Mouse (Mus musculus) midbrain, embryonic 11.5 days (tissue): ENCODE measurements around the gene Olfr424. TPM values are rescaled to one million over a fixed set of nuclear protein-coding genes. Genes with fewer than 3 reads are reported as not detected.

ENCODE experiments used
- ATAC-seq: fragments of 200-750 bp; cut with Nextera tagmentation; 2 replicates; pipeline ENCODE4 v1.8.0; 2017; ENCODE audit warnings: moderate TSS enrichment, moderate library complexity; ENCODE audit not compliant: low FRiP score
- DNase-seq: peaks from one replicate; pipeline ENCODE4 v3.0.0; 2015; ENCODE audit warnings: low spot score; ENCODE audit errors: missing footprints
- H3K27ac ChIP-seq: fragments of 300-500 bp; sonication (generic); 2 replicates; pipeline ENCODE4 v1.5.1; 2014; ENCODE audit warnings: low read depth, low read length
- H3K27me3 ChIP-seq: fragments of 300-500 bp; sonication (generic); 2 replicates; pipeline ENCODE4 v1.6.1; 2014; ENCODE audit warnings: mild to moderate bottlenecking, low read length, moderate library complexity, mixed read lengths; ENCODE audit not compliant: control insufficient read depth, insufficient read depth
- H3K36me3 ChIP-seq: fragments of 300-500 bp; sonication (generic); 2 replicates; pipeline ENCODE4 v1.6.1; 2014; ENCODE audit warnings: mild to moderate bottlenecking, low read length, moderate library complexity, mixed read lengths; ENCODE audit not compliant: control insufficient read depth, insufficient read depth
- H3K4me1 ChIP-seq: fragments of 300-500 bp; sonication (generic); 2 replicates; pipeline ENCODE4 v1.6.1; 2014; ENCODE audit warnings: low read length; ENCODE audit not compliant: control insufficient read depth, insufficient read depth
- H3K4me2 ChIP-seq: fragments of 300-500 bp; sonication (generic); 2 replicates; pipeline ENCODE4 v1.6.1; 2014; ENCODE audit warnings: mild to moderate bottlenecking, moderate library complexity
- H3K4me3 ChIP-seq: fragments of 300-500 bp; sonication (generic); 2 replicates; pipeline ENCODE4 v1.5.1; 2014; ENCODE audit warnings: low read depth, low read length
- H3K9ac ChIP-seq: fragments of 300-500 bp; sonication (generic); 2 replicates; pipeline ENCODE4 v1.6.1; 2014; ENCODE audit warnings: low read length
- H3K9me3 ChIP-seq: fragments of 300-500 bp; sonication (generic); 2 replicates; pipeline ENCODE4 v1.6.1; 2016; ENCODE audit warnings: low read length; ENCODE audit not compliant: control insufficient read depth
- WGBS: fragments of 180-500 bp; shearing (Covaris S2); extraction: QIAGEN DNeasy Blood & Tissue Kit; methylation state at CpG from one replicate; pipeline ENCODE4 v1.1.7; 2014; 5-methylcytosine and 5-hydroxymethylcytosine counted together
- polyA plus RNA-seq: library from polyadenylated mRNA; unstranded; fragments of >200 nt; fragmentation: Nextera tagmentation; extraction: Ambion mirVana; gene quantifications from 2 replicates; pipeline ENCODE4 v1.2.1, GENCODE M21; 2014

Gene Olfr424
- polyA plus RNA-seq, 1 experiment from 2014 or later = not detected

GRCm38 (mm10) chr1:174155333-174155732, 24.0 kb downstream of the Olfr424 start, which contains the start of gene Olfr420:
Olfr420 (plus strand) TSS chr1:174155633.
- Histone ChIP-seq H3K4me2 (no peak within 1 kb of the TSS), H3K4me3 (no peak within 1 kb of the TSS), H3K9me3 (no peaks in the 10 kb centered on the region), H3K9ac (no peak within 1 kb of the TSS), H3K27me3 (no peaks in the 10 kb centered on the region), H3K27ac (no peak within 1 kb of the TSS), H3K4me1 (no peaks in the 10 kb centered on the region), H3K36me3 (no peaks in the 10 kb centered on the region)
- ATAC-seq (no peak), DNase-seq (no peak)
- WGBS = 71% methylated on average over 1 of the region's 1 CpGs

GRCm38 (mm10) chr1:174157622-174158021, 26.3 kb downstream of the Olfr424 start:
- H3K4me2 ChIP-seq = no peak overlapping the region
- DNase-seq (no peak), ATAC-seq (no peak)
- 96% methylated on average over 3 of the region's 3 CpGs for WGBS
- no peak overlapping the region for H3K27ac ChIP-seq
- H3K27me3 ChIP-seq = no peaks in the 10 kb centered on the region
- no peaks in the 10 kb centered on the region for H3K36me3 ChIP-seq
- no peaks in the 10 kb centered on the region for H3K9me3 ChIP-seq
- no peak overlapping the region for H3K9ac ChIP-seq
- no peak overlapping the region for H3K4me3 ChIP-seq
- H3K4me1 ChIP-seq = no peaks in the 10 kb centered on the region

GRCm38 (mm10) chr1:174158512-174158911, 27.2 kb downstream of the Olfr424 start:
- no peaks in the 10 kb centered on the region for H3K4me1 ChIP-seq
- ATAC-seq (no peak), DNase-seq (no peak)
- WGBS = 84% methylated on average over 1 of the region's 1 CpGs
- no peak overlapping the region for H3K9ac ChIP-seq
- H3K4me2 ChIP-seq = no peak overlapping the region
- no peak overlapping the region for H3K27ac ChIP-seq
- H3K27me3 ChIP-seq = no peaks in the 10 kb centered on the region
- H3K36me3 ChIP-seq = no peaks in the 10 kb centered on the region
- H3K9me3 ChIP-seq = no peaks in the 10 kb centered on the region
- H3K4me3 ChIP-seq = no peak overlapping the region

- WGBS = 93% methylated on average over 10 of the region's 10 CpGs
- no peak overlapping the region for H3K27ac ChIP-seq
- no peaks in the 10 kb centered on the region for H3K4me1 ChIP-seq
- no peaks in the 10 kb centered on the region for H3K36me3 ChIP-seq
- H3K27me3 ChIP-seq = no peaks in the 10 kb centered on the region
- no peak overlapping the region for H3K4me2 ChIP-seq
- DNase-seq = no peak
- no peak for ATAC-seq
- H3K9me3 ChIP-seq = no peaks in the 10 kb centered on the region
- H3K4me3 ChIP-seq = no peak overlapping the region
- no peak overlapping the region for H3K9ac ChIP-seq
Measured at GRCm38 (mm10) chr1:174159095-174159494, 27.8 kb downstream of the Olfr424 start.

DNA sequence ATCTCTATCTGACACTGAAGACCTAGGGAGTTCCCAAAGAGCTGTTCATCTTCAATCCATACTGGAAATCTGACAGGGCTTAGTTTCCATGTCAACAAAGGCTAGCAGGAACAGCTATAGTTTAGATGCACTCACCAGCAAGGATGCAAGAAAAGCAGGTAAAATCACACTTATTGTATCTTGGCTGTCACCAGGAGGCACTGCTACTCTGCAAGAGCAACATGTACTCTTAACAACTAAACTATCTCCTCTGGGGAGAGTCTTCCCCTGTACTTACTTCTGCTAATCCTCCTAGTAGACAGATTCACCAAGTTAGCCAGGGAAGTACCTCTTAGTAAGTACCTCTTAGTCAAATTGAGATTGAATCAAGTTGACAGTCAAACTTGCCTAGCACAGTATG, 37.7 kb downstream of the Olfr424 start:
- no peaks in the 10 kb centered on the region for H3K36me3 ChIP-seq
- H3K27me3 ChIP-seq = no peaks in the 10 kb centered on the region
- ATAC-seq (no peak), DNase-seq (no peak)
- no peaks in the 10 kb centered on the region for H3K9me3 ChIP-seq
- H3K4me3 ChIP-seq = no peak overlapping the region
- peaks cover 2% of the 10 kb centered on the region; the same call in 1 of the 2 replicates for H3K4me1 ChIP-seq
- H3K4me2 ChIP-seq = no peak overlapping the region
- no peak overlapping the region for H3K27ac ChIP-seq
- no peak overlapping the region for H3K9ac ChIP-seq

GRCm38 (mm10) chr1:174170706-174171501, 39.6 kb downstream of the Olfr424 start:
- no peak for ATAC-seq
- peaks cover 2% of the 10 kb centered on the region; the same call in 1 of the 2 replicates for H3K4me1 ChIP-seq
- no peak for DNase-seq
- H3K4me3 ChIP-seq = no peak overlapping the region
- no peak overlapping the region for H3K9ac ChIP-seq
- no peaks in the 10 kb centered on the region for H3K27me3 ChIP-seq
- H3K36me3 ChIP-seq = no peaks in the 10 kb centered on the region
- H3K4me2 ChIP-seq = no peak overlapping the region
- no peaks in the 10 kb centered on the region for H3K9me3 ChIP-seq
- H3K27ac ChIP-seq = no peak overlapping the region
- WGBS = 88% methylated on average over 5 of the region's 5 CpGs

DNA sequence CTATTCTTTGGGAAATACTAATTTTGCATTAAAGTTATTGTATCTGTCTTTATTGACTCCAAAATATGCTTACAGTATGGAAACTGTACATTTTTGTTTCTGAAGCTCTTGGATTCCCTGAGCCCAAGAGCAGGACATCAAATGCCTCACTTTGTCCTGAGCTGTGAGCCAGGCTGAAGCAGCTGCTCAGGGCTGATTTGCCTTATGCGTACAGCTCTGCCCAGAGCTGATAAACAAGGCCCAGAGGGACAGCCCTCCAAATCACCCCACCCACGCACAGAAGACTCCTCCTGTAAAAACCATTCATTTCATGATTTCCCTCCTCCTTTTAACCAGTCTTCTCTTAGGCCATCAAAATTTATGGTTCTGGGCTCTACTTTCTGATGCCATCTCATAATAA, 40.2 kb downstream of the Olfr424 start:
- H3K27me3 ChIP-seq = no peaks in the 10 kb centered on the region
- no peak overlapping the region for H3K27ac ChIP-seq
- peaks cover 2% of the 10 kb centered on the region; the same call in 1 of the 2 replicates for H3K4me1 ChIP-seq
- DNase-seq = no peak
- no peaks in the 10 kb centered on the region for H3K36me3 ChIP-seq
- ATAC-seq = peak; percentile 75
- no peak overlapping the region for H3K9ac ChIP-seq
- H3K4me2 ChIP-seq = no peak overlapping the region
- WGBS = 65% methylated on average over 2 of the region's 2 CpGs
- H3K4me3 ChIP-seq = no peak overlapping the region
- H3K9me3 ChIP-seq = no peaks in the 10 kb centered on the region

DNA sequence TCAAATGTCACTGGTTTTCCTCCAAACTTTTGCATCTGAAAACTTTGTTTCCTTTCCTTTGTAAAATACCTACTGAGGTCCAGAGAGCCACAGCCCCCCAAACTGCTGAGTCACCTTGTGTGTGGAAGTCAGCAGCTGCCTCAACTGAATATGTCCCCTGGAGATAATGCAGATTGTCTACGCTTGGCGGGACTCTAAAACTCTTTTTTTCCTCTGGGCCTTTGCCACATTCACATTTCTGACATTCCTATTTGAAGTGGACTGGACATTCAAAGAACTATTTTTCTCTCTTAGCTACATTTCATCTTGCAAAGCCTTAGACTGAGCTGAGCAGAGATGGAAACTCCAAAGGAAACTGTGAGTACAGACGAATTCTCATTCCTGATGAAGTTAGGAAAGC, 41.3 kb downstream of the Olfr424 start, which contains the start of gene Spta1:
Gene Spta1, plus strand, starts transcription at position 172 of the 400 bp plus-strand sequence.
- 27% methylated on average over 3 of the region's 3 CpGs for WGBS
- Histone ChIP-seq H3K4me2 (no peak within 1 kb of the TSS), H3K36me3 (no peaks in the 10 kb centered on the region), H3K4me1 (peaks cover 2% of the 10 kb centered on the region; the same call in 1 of the 2 replicates), H3K4me3 (no peak within 1 kb of the TSS), H3K27me3 (no peaks in the 10 kb centered on the region), H3K9ac (no peak within 1 kb of the TSS), H3K27ac (no peak within 1 kb of the TSS), H3K9me3 (no peaks in the 10 kb centered on the region)
- ATAC-seq (peak; percentile 64; the same call in 1 of the 2 replicates), DNase-seq (peak; percentile 88)
